Mouse (Mus musculus) kidney, adult 9 months (tissue): ENCODE measurements at regions not wholly inside any gene's neighbourhood (a gene's known extent, or its start where the extent isn't known, plus 50 kb on each side); places are given as distances from the start of the nearest gene placed in this dataset.
"Not testable (repeated sequence)": the region's sequence is repeated elsewhere in the genome, so short reads cannot be mapped to it uniquely, and the experiment has no call there.

ENCODE experiments used
- DNase-seq: peaks from one replicate; pipeline ENCODE4 v3.0.0; 2022

DNA sequence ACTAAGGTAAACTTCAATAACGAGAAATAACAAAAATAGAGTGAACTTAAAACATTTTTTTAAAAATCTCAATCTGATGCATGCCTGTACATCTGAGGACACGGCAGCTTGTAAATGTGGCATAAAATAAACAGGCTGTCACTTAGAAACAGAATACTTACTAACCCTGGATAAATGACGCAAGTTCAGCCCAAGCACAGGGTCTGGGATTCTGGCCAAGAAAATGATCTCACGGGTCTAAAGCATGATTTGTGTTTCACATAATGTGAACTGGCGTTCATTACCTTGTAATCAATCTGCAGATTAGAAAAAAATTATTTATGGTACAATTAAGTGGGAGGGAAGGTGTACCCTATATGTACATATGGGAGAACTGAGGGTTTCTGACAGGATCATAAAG lies 512.1 kb upstream of the Vrk2 start:
- DNase-seq, result no peak

DNA sequence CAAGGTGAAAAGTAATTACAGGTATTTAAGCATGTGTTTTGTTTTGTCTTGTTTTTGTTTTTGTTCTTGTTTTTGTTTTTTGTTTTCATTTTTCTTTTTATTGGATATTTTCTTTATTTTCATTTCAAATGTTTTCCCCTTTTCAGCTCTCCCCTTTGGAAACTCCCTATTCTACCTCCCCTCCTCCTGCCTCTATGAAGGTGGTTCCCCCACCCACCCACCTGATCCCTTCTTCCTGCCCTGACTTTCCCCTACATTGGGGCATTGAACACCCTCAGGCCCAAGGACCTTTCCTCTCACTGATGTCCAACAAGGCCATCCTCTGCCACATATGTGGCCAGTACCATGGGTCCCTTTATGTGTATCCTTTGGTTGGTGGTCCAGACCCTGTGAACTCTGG lies 509.1 kb upstream of the Vrk2 start:
- no peak for DNase-seq

DNA sequence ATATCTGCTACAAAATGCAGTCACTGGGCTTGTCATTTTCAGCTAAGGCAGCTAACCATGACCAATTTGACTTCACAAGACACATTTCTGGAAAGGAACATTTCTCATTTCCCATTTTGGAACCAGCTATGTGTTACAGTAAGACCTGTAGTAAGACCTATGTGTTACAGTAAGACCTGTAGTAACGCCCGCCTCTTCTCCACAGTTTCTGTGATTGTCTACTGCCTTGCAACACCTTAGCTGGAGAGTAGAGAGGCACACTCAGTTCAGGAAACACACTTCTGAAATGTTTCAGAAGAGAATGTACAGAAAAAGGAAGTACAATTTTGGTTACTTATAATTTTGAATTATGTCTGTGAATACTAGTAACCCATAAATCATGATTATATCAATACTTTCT lies 508.2 kb upstream of the Vrk2 start:
- DNase-seq, result no peak

DNA sequence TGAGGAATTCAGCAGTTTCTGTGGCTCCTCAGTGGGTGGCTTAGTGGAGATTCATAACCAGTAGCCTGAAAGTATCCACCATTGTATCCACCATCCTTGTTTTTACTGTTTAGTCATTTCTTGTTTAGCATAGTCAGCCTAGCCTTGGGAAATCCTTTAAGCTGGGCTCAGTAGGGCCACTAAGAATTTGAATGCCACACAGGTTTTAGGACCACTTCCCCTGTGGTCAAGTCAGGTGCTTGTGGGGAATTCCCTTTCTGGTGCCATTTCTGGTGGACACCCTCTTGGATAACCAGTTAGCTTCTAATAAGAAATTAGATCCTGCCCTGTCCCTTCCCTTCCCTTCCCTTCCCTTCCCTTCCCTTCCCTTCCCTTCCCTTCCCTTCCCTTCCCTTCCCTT lies 502.8 kb upstream of the Vrk2 start:
- no peak for DNase-seq

DNA sequence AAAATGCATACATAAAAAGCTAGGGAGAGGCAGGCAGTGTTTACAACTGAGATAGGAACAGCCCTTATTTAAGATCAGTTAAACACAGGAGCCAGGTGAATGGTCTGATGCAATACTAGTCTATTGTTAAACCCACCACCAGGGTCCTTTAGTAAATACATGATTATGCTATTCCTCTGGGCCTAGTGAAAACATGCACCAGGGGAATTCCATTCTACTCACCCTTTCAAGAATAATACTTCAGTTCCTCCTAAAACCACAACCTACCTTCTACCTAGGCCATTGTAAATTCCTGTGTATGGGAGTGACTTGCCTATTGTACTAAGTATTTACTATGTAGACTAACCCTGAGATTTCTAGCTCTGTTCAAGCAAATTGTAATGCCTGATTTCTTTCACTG lies 501.7 kb upstream of the Vrk2 start:
- DNase-seq, result not testable (repeated sequence)

DNA sequence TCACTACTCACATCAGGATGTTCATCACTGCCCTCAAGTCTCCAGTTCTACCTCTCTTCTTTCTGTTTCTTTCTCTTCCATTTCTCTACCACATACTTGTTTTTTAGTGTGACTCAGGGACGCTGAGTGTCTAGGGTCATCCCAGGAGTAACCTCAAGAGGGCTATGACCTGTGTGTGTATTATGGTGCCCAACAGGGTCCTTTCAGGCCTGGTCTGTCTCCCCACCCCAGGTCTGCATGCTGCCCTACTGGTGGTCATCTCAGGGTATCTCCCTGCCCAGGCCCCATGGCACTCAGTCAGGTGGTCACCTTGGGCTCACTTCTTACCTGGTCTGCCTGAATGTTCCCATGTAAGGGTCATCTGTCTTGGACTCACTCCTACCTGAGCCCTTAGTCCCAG lies 492.7 kb upstream of the Vrk2 start:
- DNase-seq, result no peak

DNA sequence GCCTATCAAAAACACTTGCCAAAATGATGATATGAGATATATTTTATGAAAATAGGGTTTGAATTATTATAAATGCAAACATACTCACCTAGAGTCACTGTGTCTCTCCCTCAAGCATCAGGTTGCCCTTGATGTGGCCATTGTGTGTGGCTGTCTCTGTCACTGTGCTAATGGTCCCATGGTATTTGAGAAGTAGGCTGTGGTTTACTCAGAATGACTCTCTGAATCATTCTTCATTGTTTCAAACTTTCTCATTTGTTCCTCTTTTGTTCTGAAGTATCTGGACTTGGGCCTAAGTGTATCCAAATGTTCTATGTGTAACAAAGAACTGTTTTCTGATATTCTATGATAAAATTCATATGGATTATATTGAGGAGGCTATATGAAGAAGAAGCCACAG lies 487.4 kb upstream of the Vrk2 start:
- no peak for DNase-seq

DNA sequence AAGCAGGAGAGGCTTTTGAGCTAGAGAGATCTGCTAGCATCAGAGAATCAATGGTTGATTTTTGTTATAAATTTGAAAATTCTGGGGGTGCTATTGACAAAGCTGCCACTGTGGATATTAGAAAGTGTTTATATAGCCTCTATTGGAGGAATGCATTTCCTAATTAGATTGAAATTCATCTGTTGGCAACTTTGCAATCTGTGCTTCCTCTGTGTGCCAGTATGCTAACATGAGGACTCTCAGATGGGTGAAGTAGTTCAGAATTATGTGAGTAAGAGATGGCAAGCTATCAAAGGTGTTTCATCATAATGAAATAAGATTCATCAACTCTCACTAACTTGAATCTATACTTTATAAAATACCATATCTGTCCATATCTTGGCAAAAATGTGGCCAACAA lies 476.6 kb upstream of the Vrk2 start:
- DNase-seq, result no peak

DNA sequence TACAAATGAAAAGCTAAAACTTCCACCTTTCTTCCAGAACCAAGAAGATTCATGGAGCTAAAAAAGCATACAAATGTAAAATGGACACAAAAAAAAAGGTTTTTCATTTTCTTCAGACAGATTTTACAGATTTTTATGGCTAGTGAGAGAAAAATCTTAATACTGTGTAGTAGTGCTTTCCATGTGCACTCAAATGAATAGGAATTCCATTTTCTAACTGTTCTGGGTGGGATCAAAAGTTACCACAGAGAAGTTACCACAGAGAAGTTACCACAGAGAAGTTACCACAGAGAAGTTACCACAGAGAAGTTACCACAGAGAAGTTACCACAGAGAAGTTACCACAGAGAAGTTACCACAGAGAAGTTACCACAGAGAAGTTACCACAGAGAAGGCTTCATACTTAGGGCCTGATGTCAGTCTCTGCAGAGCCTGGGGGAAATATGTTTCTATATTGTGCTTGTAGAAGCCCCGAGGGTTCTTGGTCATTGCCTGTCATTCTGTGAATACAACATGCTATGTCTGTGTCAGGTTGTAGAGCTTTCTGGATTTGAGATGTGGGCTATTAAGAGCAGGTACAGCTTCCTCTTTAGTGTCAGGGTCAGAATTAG lies 433.5 kb upstream of the Vrk2 start:
- DNase-seq, result no peak

DNA sequence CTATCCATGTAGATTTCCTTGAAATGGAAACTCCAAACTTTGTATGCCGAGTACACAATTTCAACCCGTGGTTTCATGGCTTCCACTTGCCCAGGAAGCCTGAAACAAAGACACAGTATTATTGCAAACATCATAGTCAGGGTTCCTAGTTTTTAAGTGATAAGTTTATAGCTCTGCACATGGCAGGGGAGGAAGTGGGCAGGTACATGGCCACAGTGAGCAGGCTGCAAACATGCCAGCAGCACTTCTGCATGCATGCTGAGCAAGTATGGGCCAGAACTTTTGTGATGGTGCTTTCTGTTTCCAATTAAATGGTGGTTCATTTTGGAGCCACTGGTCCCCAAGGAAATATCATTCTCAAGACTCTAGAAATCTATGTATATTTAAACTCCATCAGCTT lies 431.7 kb upstream of the Vrk2 start:
- DNase-seq, result no peak

DNA sequence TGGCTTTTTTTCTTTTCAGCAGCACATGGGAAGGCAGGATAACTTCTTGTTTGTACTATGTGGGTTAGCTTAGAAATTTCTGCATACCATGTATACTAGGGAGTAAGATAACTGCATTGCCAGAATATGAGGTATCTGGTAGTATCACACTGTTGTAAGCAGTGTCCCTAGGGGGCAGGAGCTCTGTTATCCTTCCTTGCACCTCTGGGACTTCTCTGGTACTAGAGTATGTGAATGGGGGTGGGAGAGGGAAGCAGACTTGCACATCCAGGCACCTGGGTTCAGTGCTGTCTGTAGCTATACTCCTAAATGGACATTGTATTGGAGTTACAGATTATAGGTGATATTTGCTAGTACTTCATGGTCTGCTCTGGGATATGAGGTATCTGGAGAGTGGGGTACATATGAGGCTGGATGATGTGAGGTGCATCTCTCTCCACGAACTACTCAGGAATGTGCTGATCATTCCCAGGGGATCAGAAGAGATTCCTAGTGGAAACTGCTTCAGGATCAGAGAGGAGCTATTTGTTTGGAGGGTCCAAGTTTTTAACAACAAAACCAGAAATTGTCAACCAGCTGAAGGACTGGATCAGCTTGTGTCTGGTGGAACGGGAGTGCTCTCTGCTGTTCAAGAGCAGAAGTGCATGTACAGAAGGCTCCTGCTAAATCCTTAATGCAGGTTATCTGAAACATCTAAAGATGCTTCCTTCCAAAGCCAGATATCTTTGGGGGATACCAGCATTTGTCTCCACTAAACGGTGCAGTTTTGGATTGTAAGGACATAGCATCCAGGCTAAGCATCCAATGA lies 402.7 kb upstream of the Vrk2 start:
- DNase-seq, result peak; percentile 0

DNA sequence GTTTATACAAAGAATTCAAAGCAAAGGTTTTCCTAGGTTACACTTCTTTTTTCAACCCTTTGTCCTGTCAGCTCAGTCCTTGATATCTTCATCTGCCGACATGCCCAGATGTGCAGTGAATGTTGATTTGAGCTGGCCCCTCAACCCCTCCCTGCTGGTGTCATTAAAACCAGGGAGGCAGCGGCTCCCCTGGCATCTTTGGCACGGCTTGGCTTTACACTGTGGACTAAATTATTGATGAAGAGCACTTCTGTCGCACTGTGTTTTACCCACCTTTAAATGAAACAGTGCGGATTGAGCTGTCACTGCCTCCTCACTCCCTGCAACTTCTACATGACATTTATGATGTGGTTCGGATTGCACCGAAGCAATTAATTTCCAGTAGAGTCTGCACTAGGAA lies 387.4 kb upstream of the Vrk2 start:
- DNase-seq, result no peak

DNA sequence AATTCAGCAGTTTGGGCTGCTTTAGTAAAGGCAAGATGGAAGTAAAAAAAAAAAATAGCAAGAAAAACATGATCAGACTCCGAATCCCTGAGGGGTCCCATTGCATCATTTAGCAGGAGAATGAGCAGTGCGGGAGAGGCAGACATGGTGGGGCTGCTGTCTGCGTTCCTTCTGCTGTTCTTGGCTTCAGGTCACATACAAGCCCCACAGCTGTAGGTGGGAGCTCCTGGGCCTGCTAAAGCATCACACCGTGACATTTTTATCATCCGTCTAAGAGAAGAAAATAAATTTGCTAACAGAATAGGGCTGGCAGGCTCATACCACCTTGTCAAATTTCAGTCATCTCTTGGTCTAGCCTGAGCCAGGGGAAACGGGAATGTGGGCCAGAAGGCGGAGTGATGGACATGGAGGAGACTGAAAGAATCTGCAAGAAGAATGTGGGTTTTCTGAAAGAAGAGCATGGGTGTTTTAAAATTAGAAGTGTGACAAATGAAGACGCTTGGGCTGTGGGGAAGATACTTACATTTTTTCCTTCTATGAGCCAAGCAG lies 378.8 kb upstream of the Vrk2 start:
- no peak for DNase-seq

DNA sequence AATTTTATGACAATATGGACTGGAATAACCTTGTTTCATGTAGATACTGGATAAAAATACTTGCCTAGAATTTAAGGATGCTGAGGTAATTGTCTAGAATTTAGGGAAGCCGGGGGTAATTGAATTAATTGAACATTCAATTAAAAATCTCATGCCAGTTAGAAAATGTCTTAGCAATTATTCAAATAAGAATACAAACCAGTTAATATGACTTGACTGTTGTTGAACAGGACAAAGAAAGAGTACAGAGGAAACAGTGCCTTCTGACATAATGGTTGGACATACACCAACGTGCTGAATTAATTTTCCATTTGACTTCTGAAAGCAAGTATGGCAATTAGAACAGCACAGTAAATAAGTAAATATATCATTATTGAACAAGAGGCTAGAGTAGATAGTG lies 377.4 kb upstream of the Vrk2 start:
- no peak for DNase-seq

DNA sequence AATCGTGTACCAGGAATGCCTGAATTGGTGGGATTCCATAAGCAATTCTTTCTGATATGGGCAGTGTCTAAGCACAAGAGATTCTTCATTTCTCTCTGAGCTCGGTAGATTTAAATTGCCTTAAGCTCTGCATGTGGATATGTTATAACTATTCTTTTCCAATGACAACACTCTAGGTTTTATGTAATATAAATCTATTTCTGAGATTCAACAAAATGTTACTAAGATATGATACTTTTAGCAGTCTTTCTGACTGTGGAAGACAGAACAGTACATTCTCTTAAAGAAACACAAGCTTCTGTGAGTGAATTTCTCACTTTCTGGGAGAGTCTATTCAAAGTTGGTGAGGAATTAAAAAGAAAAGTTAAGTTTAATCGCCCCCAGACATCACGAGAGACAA lies 373.6 kb upstream of the Vrk2 start:
- DNase-seq, result no peak

DNA sequence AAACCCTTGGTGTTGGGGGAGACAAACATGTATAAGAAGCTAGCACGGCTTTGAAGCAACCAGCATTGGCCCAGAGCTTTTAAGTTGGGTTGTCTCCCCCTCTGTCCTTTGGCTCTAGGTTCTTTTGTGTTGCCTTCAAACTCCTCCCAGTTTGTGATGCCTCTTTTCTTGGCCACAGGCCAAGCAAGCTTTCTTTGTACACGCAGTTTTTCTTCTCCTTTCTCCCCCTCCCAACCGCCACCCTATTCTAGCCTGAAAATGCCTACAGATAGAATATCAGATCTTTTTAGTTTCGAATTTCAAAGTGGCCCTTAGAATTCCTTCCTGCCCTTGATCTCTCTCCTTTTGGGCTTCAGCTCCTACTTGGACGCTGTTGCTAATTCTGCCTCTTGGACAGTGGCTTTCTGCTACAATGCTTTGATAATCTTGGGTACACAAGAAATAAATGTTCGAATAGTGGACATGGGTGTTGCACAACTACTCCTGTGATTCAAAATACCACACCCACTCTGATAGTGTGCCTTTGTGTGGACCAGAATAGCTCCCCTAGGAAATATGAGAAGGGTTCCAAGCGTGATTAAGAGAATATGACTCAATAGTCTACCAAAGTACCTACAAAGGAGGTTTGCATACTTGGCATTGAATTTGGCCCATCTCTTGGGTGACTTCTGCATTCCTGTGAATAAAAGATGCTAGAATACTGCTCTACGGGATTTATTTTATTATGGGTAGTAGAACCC lies 369.3 kb upstream of the Vrk2 start:
- DNase-seq, result no peak

DNA sequence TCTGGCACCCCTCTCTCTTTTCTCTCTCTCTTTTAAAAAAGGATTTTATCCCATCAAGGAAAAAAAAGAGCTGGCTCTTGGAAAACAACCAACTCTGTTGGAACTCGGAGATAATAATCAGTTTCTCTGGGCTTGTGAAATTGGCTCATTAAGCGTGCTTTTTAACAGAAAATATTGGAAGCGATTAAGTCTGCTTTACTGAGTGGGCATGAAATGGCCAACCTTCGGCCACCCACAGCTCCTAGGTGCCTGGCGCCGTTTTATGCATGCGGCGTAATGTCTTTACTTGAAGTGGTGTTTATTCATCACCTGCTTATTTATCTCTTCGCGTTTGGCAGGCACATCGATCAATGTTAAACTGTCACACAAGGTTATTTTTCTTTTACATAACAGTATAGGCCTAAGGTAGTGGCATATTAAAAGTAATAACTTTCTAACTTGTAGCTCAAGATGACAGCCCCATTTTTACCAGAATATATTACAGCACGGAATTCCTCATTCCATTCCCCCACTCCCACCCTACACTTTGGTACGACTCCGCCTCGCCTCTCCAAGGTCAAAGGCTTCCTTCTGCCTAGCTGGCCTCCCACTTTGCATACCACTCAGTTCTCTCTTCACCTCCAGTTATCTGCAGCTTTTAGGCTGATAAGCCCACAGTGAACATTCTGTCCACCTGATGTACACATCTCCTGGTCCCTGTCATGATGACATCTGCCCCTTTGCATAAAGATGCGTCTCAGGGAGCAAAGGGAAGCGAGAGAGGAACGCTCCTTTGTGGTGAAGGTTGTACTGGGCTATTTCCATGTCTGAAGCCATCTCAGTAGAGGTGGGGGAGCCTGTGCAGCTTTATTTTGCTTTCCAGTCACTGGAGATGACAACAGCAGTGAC lies 368.5 kb upstream of the Vrk2 start:
- DNase-seq, result no peak

DNA sequence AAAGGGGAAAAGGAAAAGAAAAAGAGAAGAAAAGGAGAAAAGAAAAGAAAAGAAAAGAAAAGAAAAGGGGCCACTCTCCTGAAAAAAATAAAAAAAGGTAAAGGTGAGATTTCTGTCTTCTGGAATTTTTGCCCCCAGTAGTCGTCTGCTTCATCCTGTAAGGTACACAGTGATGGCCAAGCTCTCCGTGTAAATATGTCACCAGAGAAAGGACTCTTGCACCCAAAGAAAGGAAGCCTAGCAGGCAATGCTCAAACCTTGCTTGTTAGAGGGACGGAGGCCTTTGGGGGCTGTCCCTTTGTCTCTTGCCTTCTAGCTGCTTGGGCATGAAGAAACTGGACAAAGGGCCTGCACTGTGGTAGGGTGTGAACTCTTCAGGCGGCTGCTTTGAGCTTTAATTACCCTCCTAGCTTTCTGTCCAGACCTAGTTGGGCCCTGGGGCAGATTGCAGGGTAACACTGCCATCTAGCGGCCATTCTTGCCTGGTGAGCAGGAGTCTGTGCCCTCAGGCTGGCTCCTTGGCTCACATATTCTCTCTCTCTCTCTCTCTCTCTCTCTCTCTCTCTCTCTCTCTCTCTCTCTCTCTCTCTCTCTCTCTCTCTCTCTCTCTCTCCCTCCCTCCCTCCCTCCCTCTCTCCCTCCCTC lies 367.7 kb upstream of the Vrk2 start:
- DNase-seq, result peak; percentile 84

DNA sequence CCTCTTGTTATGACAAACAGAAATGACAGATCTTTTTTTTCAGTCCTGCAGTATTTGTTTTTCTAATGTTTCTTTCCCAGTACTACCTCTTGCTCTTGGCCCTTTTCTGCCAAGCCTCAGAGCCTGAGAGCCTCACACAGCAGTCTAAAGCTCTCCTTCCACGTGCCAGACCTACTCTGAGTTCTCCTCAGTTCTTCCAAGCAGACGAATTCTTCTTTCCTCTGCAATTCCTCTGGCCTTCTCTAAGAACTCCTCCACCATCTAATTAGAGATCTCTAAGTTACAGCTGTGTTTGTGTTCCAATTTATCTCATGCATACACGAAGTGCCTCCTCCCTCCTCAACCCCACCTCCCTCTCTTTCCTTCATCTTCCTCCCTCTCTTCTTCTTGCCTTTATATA lies 362.4 kb upstream of the Vrk2 start:
- no peak for DNase-seq

DNA sequence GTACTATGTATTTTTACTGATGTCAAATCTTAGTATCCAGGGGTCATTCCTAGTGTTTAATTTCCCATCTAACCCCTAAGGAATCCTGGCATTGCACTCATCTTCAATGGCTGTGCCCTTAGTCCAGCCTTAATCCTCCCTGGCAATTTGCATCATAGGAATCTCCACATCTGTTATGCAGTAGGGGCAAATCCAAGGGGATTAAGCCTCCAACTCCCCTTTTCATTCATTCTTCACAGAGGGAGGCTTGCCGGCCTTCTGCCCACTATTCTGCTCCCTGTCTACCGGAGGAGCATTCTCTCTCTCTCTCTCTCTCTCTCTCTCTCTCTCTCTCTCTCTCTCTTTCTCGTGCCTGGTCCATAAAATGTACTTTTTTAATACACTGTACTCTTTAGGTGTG lies 338.0 kb upstream of the Vrk2 start:
- no peak for DNase-seq

DNA sequence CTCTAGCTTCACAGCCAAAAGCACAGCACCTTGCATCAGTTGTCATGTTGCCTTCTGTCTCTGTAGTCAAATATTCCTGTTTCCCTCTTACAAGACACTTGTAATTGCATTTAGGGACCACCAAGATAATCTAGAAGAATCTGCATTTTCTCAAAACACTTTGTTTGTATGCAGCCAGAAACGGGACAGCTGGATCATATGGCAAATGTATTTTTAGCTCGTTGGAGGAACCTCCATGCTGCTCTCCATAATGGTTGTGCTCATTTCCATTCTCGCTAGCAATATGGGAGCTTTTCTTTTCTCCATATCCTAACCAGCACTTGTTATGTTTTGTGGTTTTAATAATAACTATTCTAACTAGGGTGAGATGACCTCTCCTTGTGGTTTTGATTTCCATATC lies 313.3 kb upstream of the Vrk2 start:
- no peak for DNase-seq

DNA sequence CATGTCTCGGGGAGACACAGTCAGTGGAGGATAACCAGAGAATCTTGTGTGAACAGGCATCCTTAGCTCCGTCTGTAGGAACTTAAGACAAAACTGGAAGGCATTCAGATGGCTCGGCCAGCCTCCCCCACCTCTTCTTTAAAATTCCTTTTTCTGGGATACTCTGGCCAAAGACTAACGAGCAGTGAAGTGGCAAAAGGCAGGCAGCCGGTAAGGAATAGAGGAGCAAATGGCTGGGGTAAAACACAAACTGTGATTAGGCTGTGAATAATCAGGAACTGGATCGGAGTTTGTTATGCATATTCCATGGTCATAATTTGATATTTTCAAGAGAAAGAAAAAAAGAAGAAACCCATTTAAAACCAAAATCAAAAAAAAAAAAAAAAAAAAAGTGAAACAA lies 287.8 kb upstream of the Vrk2 start:
- no peak for DNase-seq
